Mouse (Mus musculus): ENCODE data around the gene Prkcb. TPM values are rescaled to one million over a fixed set of nuclear protein-coding genes. Genes with fewer than 3 reads are reported as not detected.

Prkcb gene
- total RNA-seq, 2 experiments from 2014 or later: 0.73 to 0.85 TPM

- DNase-seq (ENCODE audit: low spot score): no peak
Observed at GRCm38 (mm10) chr7:122367303-122368007, 78.9 kb downstream of the Prkcb start.

DNA sequence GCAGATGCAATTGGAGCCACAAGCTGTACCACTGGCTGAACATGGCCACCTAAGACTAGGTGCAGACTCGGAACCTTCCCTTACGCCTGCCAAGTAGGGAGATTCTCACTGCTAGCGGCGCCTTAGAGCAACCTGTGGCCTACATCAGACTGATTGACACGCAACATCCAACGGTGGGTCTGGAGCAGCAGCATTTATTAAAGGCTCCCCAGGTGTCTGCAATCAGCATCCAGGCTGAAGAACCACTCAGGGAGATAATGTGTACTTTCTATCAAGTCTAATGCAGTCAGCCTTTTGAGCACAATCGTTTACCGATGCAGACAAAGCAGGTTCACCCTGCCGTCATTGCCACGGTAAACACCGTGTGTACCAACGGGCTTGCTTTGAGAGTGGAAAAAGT is 81.9 kb downstream of the Prkcb start:
- no peak for DNase-seq (ENCODE audit: low spot score)

GRCm38 (mm10) chr7:122371947-122372346 is 83.4 kb downstream of the Prkcb start:
- DNase-seq (ENCODE audit: low spot score): no peak

DNA sequence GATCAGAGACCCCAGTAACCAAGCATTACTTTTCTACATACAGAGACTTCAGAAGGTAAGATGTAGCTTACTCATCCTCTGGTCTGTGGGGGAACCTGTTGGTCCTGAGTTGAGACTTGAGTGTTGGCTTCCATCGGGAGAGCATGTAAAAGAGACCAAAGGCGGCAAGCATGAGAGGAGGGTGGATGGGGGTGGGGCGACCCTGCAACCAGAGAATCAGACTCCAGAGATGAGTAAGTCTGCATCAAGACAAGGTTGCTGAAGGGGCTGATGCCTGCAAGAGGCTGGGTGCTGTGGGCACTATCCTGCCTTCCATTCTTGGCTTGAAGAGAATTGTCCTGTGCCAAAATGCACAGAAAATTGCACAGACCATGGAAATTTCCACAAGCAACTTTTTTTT is 83.8 kb downstream of the Prkcb start:
- no peak for DNase-seq (ENCODE audit: low spot score)

DNA sequence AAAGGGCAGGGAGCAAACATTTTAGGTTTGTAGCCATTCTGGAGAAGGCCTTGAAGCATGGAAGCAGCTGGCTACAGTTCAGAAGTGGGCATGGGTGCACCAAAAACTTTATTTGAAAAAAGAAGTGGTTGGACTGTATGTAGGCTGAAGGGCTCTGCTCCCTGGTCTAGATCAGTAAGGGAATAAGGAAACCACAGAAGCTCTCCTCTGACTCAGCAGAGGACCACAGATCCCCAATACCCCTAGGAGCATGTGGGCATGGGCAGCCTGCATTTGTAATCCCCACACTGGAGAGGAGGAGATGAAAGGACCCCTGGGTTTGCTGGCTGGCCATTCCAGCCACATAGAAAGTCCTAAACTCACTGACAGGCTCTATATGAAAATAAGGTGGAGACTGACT is 88.3 kb downstream of the Prkcb start:
- no peak for DNase-seq (ENCODE audit: low spot score)

DNA sequence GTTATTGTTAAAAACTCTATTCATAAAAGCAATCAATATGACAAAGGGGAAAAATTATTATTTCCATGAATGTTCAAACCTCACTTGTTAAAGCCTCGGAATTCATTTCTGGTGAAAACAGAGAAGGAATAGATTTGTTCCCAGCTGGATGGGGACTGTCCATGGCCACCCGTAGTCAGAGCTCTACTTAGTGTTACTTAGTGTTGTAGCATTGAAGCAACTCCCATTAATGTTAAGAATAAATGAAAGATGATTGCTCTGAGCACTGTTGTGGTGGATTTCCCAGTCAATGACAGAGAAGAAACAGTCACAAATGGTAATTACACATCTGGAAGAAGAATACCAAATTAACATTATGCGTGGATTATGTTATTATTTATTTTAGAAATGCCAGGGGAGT is 89.4 kb downstream of the Prkcb start:
- no peak for DNase-seq (ENCODE audit: low spot score)

- no peak for DNase-seq (ENCODE audit: low spot score)
Observed at GRCm38 (mm10) chr7:122378473-122378872, 89.9 kb downstream of the Prkcb start.

DNA sequence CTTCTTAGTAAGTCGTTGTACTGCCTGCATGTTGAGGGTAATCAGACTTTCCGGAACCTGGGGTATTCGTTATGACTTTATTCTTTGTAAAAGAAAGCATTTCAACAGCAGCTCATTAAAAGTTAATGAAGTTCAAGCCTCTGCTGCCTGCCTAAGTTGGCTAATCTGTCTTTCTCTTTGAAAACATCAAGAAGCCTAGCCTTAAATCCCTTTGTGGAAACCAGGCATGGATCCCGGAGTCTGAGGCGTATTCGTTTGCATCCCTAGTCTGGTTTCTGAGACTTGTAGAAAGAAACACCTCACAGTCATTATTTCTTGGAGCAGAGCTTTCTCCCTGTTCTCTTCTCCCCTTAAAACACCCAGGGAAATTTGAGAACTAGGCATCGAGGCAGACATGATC is 90.7 kb downstream of the Prkcb start:
- DNase-seq (ENCODE audit: low spot score): no peak

GRCm38 (mm10) chr7:122380336-122381130 is 92.0 kb downstream of the Prkcb start:
- no peak for DNase-seq (ENCODE audit: low spot score)

DNA sequence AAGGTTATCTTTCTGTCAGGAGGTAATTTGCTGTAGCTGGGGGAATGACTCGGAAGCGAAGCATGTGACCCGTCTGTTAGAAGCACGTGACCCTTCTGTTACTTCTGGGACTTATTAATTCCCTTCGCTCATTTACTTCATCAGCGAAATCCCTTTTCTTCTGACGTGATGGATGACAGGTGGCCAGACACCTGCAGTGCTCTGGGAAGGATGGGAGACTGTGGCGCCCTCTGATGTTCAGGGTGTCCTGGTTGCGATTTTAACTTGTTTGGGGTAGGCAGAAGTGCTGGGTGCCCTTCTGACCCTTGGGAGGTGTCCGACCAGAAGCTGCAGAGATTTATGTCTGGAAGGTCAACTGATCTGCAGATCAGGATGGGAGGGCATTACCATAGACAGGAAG is 93.0 kb downstream of the Prkcb start:
- no peak for DNase-seq (ENCODE audit: low spot score)

- DNase-seq (ENCODE audit: low spot score): no peak
Observed at GRCm38 (mm10) chr7:122383260-122383659, 94.7 kb downstream of the Prkcb start.

- DNase-seq (ENCODE audit: low spot score): no peak
Observed at GRCm38 (mm10) chr7:122384891-122385290, 96.3 kb downstream of the Prkcb start.

DNA sequence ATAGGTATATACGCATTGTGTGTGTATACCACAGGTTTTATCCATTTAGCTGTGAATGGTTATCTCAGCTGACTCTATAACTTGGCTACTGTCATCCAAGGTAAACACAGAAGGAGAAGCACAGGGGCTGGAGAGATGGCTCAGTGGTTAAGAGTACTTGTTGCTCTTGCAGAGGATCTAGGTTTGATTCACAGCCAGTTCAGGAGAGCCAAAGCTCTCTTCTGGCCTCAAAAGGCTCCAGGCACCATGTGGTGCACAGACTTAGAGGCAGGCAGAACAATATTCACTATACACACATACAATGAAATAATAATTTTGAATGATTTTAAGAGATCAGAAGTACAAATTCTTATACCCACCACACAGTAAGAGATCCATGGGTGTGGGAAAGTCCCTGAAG is 98.0 kb downstream of the Prkcb start:
- DNase-seq (ENCODE audit: low spot score): no peak

DNA sequence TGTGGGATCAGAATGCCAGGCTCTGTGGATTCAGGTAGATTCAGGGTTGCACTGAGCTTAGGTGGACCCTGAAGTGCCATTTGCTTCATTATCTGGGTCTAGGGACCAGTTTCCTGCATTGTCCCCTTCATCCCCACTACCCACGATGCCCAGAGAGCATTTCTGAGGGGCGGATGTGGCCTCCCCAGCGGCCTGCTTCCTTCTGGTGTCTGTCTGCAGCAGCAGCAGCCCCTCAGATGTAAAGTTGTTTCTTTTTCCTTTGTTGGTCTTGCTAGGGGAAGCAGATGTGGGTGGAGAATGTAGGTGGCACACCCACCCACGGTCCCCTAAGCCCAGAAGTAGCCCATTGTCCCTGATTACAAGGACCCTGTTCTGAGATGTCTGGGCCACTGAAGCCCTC is 99.3 kb downstream of the Prkcb start:
- no peak for DNase-seq (ENCODE audit: low spot score)

DNA sequence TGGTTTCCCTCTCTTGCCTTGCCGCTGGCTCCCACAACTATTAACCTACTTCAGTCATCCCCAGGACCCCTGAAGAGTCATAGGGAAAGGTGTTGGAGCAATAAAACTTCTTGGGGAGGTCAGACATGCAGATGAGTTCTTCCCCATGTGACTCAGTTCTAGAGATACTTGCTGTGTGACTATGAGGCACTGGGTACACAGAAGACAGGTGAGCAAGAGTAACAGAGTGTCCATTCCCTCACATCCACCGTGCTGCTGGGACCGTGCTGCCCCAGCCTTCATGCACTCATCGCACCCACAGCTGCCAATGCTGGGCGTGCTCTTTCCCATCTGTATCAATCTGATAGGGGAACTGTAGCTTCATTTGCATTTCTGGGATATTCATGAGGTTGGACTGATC is 100.3 kb downstream of the Prkcb start:
- DNase-seq (ENCODE audit: low spot score): no peak

GRCm38 (mm10) chr7:122389633-122390032 is 101.1 kb downstream of the Prkcb start:
- no peak for DNase-seq (ENCODE audit: low spot score)

DNA sequence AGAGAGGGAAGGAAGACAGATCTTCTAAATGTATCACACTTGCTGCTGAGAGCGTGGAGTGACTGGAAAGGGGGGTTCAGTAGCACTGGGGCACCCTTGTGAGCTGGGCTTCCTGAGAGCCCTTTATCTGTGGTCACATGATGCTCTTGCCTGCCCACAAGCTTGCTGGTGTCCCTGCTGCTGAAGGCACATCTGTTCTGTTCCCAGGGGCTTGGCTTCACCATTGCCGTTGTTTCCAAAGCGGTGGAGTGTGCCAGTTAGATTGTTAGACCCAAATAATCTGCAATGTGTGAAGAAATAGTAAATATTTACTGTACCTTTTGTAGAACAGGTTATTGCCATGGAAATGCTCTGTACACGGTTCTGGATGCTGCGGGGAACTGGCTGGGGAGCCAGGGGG is 101.6 kb downstream of the Prkcb start:
- DNase-seq (ENCODE audit: low spot score): no peak

DNA sequence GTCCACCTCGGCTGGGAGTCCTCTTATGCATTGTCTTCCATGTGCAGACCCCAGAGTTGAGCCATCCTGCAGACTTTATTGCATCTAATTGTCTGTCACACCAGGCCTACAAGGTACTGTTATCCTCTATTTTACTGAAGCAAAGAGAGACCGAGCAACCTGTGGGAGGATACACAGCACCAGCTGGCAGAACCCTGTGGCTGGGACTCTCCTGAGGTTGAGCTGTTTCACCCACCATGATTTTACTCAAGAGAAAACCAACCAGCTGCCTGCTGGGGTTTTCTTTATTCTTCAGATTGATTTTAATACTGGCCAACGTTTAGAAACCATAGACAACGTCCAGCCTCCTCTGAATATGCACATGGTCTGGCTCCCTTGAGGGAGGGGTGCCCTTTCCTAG is 102.1 kb downstream of the Prkcb start:
- no peak for DNase-seq (ENCODE audit: low spot score)

DNA sequence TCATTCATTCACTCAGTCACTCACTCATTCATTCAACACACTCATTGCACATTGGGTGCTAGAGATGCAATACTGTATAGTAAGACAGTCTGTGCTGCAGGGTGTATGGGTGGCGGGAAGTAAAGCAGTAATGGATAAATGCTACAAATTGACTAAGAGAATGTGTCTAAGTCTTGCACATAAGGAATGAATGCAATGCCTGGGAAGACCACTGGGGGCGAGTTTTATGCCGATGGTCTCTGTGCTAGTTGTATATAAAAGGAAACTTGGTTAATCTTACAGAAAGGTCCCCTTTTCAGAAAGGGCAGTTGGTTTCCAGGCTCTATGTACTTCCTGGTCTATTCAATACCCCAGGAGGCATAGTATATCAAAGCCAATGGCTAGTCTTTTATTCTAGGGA is 102.8 kb downstream of the Prkcb start:
- DNase-seq (ENCODE audit: low spot score): no peak

- no peak for DNase-seq (ENCODE audit: low spot score)
Observed at GRCm38 (mm10) chr7:122393964-122394363, 105.4 kb downstream of the Prkcb start.

- no peak for DNase-seq (ENCODE audit: low spot score)
Observed at GRCm38 (mm10) chr7:122395159-122395975, 106.8 kb downstream of the Prkcb start.

DNA sequence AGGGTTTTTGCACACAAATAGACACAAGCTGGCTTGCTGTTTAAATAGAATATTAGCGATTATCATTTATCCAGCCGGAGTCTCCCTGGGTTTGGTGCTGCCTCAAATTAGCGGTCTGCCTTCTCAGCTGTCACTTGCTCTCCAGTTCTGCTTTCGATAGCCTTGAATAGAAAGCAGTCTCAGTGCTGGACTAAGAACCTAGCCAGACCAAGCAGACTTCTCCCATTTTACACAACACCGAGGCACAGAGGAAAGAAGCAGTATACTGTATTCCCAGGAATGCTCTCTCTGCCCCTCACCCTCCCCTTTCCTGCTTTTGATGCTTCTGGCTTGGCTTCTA is 107.4 kb downstream of the Prkcb start:
- no peak for DNase-seq (ENCODE audit: low spot score)
